Mouse (Mus musculus) heart, postnatal 0 days (tissue): ENCODE measurements around the gene Usp7. TPM values are rescaled to one million over a fixed set of nuclear protein-coding genes. Genes with fewer than 3 reads are reported as not detected.

Source experiments
- ATAC-seq: fragments of 200-750 bp; cut with Nextera tagmentation; 2 replicates; pipeline ENCODE4 v1.8.0; 2017; ENCODE audit warnings: low read depth, moderate number of reproducible peaks, moderate library complexity; ENCODE audit not compliant: insufficient read depth
- DNase-seq: peaks from one replicate; pipeline ENCODE4 v3.0.0-alpha.2; 2016; ENCODE audit warnings: low spot score
- H3K27ac ChIP-seq: fragments of 300-500 bp; sonication (generic); 2 replicates; pipeline ENCODE4 v1.5.1; 2014; ENCODE audit warnings: low read depth, mild to moderate bottlenecking
- H3K27me3 ChIP-seq: fragments of 300-500 bp; sonication (generic); 2 replicates; pipeline ENCODE4 v1.6.1; 2014; ENCODE audit warnings: low read length, mixed read lengths; ENCODE audit not compliant: control insufficient read depth, insufficient read depth
- H3K36me3 ChIP-seq: fragments of 300-500 bp; sonication (generic); replicated peaks from 2 replicates; pipeline ENCODE4 v1.6.1; 2014; ENCODE audit warnings: low read length, mixed read lengths; ENCODE audit not compliant: control insufficient read depth, insufficient read depth
- H3K4me1 ChIP-seq: fragments of 300-500 bp; sonication (generic); 2 replicates; pipeline ENCODE4 v1.6.1; 2014; ENCODE audit warnings: antibody characterized with exemption; ENCODE audit not compliant: control insufficient read depth, insufficient read depth
- H3K4me2 ChIP-seq: fragments of 300-500 bp; sonication (generic); 2 replicates; pipeline ENCODE4 v1.6.1; 2014; ENCODE audit warnings: low read depth, mild to moderate bottlenecking, low read length, moderate library complexity
- H3K4me3 ChIP-seq: fragments of 300-500 bp; sonication (generic); 2 replicates; pipeline ENCODE4 v1.5.1; 2014; ENCODE audit warnings: low read depth, low read length
- H3K9ac ChIP-seq: fragments of 300-500 bp; sonication (generic); replicated peaks from 2 replicates; pipeline ENCODE4 v1.6.1; 2014; ENCODE audit warnings: low read depth, low read length, mixed read lengths
- H3K9me3 ChIP-seq: fragments of 300-500 bp; sonication (generic); replicated peaks from 2 replicates; pipeline ENCODE4 v1.6.1; 2016; ENCODE audit warnings: low read length; ENCODE audit not compliant: control insufficient read depth
- CTCF ChIP-seq: IDR thresholded peaks from 2 replicates; pipeline ENCODE4 v1.5.1; 2016; ENCODE audit warnings: antibody characterized with exemption, control low read depth, low read depth
- EP300 ChIP-seq: IDR thresholded peaks from 2 replicates; pipeline ENCODE4 v1.6.1; 2016; ENCODE audit warnings: antibody characterized with exemption, low read depth
- WGBS: fragments of 180-500 bp; shearing (Covaris S2); extraction: QIAGEN DNeasy Blood & Tissue Kit; methylation state at CpG from one replicate; pipeline ENCODE4 v1.1.7; 2014; 5-methylcytosine and 5-hydroxymethylcytosine counted together
- polyA plus RNA-seq: library from polyadenylated mRNA; unstranded; fragments of >200 nt; fragmentation: Nextera tagmentation; extraction: Ambion mirVana; gene quantifications from 2 replicates; pipeline ENCODE4 v1.2.1, GENCODE M21; 2015
- total RNA-seq: library from RNA; depleted of rRNA; stranded (reverse); fragments of >200 nt; gene quantifications from 2 replicates; pipeline ENCODE4 v1.2.3, GENCODE M21; 2014; ENCODE audit warnings: low replicate concordance

Gene Usp7
- total and polyA plus RNA-seq, 2 experiments from 2014 or later, result 10.0 to 33.4 TPM

DNA sequence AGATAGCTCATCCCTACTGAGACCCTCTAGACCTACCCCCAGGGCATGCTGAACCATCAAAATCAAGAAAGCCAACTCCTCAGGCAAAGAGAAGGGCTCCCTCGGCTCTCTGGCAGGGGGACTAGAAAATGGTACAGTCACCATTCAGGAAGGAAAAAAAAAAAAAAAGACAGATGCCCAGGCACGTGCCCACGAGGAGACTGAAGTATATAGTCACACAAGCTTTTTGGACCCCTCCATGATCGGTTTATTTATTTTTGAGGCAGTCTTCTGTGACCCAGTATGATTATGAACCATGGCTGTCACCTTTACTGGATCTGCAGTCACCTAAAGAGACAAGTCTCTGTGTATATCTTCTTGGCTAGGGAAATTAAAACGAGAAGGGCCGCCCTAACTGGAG is 118.8 kb downstream of the Usp7 start:
- Histone ChIP-seq H3K4me1 (peaks cover 24% of the 10 kb centered on the region), H3K36me3 (no peaks in the 10 kb centered on the region), H3K27ac (no peak overlapping the region), H3K9ac (no peak overlapping the region), H3K9me3 (no peaks in the 10 kb centered on the region), H3K4me2 (no peak overlapping the region), H3K27me3 (no peaks in the 10 kb centered on the region), H3K4me3 (no peak overlapping the region)
- TF ChIP-seq CTCF (no peak), EP300 (no peak)
- DNase-seq (no peak), ATAC-seq (no peak)
- 70% methylated on average over 6 of the region's 6 CpGs for WGBS

DNA sequence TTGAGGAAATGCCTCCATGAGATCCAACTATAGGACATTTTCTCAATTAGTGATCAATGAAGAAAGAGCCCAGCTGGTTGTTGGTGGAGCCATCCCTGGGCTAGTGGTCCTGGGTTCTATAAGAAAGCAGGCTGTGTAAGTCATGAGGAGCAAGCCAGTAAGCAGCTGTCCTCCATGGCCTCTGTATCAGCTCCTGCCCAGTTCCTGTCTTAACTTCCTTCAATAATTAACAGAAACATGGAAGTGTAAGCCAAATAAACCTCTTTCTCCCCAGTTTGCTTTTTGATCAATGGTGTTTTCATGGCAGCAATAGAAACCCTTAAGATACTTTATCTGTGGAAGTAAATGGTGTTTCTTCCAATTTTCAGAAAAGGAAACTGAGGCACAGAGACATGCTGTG is 119.3 kb downstream of the Usp7 start:
- peaks cover 29% of the 10 kb centered on the region for H3K4me1 ChIP-seq
- no peak overlapping the region for H3K4me3 ChIP-seq
- DNase-seq, result no peak
- no peak for ATAC-seq
- H3K4me2 ChIP-seq, result no peak overlapping the region
- H3K9ac ChIP-seq, result no peak overlapping the region
- H3K27ac ChIP-seq, result no peak overlapping the region
- H3K9me3 ChIP-seq, result no peaks in the 10 kb centered on the region
- no peak for TF ChIP-seq EP300
- no peaks in the 10 kb centered on the region for H3K36me3 ChIP-seq
- no peaks in the 10 kb centered on the region for H3K27me3 ChIP-seq

DNA sequence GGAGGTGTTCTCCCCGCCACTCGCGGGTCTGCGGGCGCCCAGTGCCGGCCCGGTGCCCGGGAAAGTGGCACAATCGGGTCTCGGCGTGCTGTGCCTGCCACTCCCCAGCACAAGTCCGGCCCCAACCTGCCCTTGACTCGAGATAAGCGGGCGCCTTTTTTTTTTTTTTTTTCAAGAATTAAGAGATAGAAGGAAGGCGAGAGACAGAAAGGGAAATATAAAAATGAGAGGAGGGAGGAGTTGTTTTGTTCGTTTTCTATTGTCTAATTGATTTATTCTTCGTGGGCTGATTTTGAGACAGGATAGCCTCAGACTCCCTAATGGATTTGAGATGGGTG is 119.8 kb downstream of the Usp7 start:
- Histone ChIP-seq H3K4me1 (peaks cover 34% of the 10 kb centered on the region), H3K4me3 (peak overlapping the region; percentile 72), H3K9me3 (no peaks in the 10 kb centered on the region), H3K27ac (no peak overlapping the region), H3K9ac (no peak overlapping the region), H3K27me3 (no peaks in the 10 kb centered on the region), H3K36me3 (no peaks in the 10 kb centered on the region), H3K4me2 (peak overlapping the region; percentile 79)
- TF ChIP-seq CTCF (no peak), EP300 (no peak)
- no peak for DNase-seq
- ATAC-seq, result no peak
- WGBS, result 1% methylated on average over 18 of the region's 18 CpGs

DNA sequence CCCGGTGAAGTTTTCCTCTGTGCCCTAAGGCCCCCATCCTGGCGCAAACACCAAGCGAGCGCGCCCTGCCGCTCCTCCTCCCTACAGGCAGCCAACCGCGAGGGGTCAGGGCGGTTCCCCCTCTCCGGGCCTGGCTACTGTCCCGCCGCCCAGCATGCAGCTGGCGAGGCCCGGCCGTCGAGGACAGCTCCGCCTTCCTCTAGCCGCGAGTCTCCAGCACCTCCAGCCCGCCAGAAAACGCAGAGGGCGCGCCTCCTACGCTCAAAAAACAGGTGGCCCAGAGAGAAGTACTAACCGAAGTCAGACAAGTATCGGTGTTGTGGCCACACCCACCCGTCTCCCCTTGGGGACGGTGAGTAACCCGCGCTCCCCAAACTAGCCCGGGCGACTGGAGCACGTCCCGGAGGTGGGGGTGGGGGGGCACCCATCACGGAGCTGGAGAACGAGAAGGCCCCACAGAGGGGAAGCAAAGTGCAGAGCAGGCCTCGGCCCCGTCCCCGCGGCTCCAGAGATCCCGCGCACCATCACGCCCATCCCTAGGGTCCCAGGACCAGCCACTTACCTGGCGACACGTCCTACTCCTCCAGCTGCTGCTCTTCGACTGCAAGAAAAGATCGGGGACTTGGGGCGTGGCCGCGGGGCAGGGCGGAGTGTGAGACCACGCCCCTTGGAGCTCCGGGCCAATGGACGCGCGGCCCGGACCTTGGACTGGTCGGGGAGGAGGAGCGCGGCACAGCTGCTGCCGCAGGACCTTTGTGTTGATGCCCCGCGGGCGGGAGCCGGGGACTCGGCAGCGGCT is 120.4 kb downstream of the Usp7 start, which contains the start of gene Carhsp1:
Carhsp1 (minus strand) TSS at position 605 of the 799 bp plus-strand sequence.
- Histone ChIP-seq H3K4me3 (peak within 1 kb of the TSS; percentile 72), H3K4me1 (peaks cover 40% of the 10 kb centered on the region), H3K36me3 (no peaks in the 10 kb centered on the region), H3K27ac (peak within 1 kb of the TSS; percentile 88), H3K4me2 (peak within 1 kb of the TSS; percentile 79), H3K27me3 (no peaks in the 10 kb centered on the region), H3K9ac (peak within 1 kb of the TSS; percentile 51), H3K9me3 (no peaks in the 10 kb centered on the region)
- peak; percentile 89 for ATAC-seq
- peak; percentile 91 for DNase-seq
- TF ChIP-seq CTCF, result peak; percentile 42
- no peak for TF ChIP-seq EP300
- under 1% methylated on average over 63 of the region's 67 CpGs for WGBS

DNA sequence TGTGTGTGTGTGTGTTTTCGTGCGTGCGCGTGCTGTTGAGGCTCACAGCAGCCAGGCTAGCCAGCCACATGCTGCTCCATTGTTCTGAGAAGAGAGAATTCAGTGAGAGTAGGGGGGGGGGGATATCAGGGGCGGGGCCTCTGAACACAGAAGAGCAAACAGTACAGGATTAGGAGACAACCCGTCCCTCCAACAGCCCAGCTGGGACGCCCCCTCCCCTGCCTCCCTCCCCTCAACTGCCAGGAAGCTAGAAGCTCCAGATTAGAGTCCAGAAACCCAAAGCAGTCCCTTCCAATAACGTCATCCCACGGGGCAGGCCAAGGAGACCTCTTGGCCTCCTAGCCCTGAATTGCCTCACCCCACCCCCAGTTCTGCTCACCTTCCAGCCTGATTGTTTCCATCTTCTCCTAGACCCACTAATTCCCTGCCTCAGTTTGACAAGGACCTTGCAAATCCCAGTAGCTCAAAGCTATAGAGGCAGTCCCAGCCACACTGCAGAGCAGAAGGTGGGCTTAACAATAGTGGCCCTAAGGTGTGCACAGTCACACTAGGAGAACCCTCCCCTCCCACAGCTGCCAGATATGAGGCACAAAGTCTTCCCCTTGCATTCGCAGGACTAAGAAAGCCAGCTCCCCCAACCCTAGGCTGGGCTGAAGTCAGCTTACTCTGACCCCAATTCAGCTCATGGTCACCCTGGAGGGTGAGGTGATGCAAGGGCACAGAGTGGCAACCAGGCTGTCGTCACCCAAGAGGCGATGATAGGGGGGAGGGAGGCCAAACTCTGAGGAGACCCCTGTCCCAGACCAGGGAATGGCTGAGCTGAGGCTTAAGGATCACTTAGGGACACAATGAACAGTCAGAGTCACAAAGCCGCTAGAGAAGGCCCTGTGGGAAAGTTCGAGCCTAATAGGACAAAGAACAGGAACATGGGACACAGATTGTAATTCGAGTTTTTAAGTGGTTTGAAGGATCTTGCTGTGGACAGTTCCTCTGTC is 121.8 kb downstream of the Usp7 start:
- 16% methylated on average over 15 of the region's 15 CpGs for WGBS
- TF ChIP-seq CTCF (no peak), EP300 (no peak)
- Histone ChIP-seq H3K36me3 (no peaks in the 10 kb centered on the region), H3K27me3 (no peaks in the 10 kb centered on the region), H3K4me1 (peaks cover 50% of the 10 kb centered on the region), H3K4me3 (peak overlapping the region; percentile 72), H3K9me3 (no peaks in the 10 kb centered on the region), H3K4me2 (peak overlapping the region; percentile 79), H3K9ac (peak overlapping the region; percentile 51), H3K27ac (peak overlapping the region; percentile 88)
- no peak for DNase-seq
- no peak for ATAC-seq
